Mouse (Mus musculus) thymus, postnatal 14 days (tissue): ENCODE measurements at regions not wholly inside any gene's neighbourhood (a gene's known extent, or its start where the extent isn't known, plus 50 kb on each side); places are given as distances from the start of the nearest gene placed in this dataset.
"Not testable (repeated sequence)": the region's sequence is repeated elsewhere in the genome, so short reads cannot be mapped to it uniquely, and the experiment has no call there.

ENCODE experiments used
- DNase-seq: peaks from one replicate; pipeline ENCODE4 v3.0.0; 2021

- DNase-seq, result no peak
Measured at GRCm38 (mm10) chr16:12703818-12704590, 405.5 kb upstream of the Ercc4 start.

DNA sequence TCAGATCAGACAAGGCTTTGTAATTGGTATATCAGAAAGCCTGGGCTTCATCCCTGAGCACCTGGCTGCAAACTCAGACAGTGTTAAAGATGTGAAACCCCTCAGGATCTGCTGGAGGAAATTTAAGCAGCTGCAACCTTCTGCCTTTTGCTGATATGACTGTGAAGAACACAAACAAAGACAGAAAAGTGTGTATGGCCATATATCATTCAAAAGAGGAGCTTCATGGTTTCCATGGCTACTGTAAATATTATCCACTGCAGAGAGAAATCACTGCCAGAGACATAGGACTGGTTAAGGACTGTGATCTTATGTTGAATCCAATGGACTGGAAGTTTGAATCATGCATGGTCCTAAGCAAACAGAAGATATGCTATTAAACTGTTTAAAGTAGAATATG, 402.6 kb upstream of the Ercc4 start:
- DNase-seq, result no peak

GRCm38 (mm10) chr16:12721368-12721767, 388.1 kb upstream of the Ercc4 start:
- not testable (repeated sequence) for DNase-seq

DNA sequence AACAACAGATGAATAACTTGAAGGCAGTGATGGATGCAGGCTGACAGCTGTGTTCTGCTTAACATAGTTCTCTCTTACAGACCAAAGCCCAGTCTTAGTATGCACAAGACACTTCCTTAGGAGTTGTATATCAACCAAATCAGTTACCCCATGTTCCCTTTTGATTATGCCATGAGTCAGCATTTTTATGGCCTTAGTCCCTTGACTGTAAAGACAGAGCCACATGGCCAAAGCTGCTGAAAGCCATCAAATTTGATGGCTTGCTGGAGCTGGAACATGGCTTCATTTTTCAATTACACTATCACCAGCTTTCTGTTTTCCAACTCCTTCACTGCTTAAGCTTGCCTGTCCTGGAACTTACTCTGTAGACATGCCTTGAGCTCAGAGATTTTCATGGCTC, 383.4 kb upstream of the Ercc4 start:
- DNase-seq, result no peak

GRCm38 (mm10) chr16:12730167-12730730, 379.2 kb upstream of the Ercc4 start:
- not testable (repeated sequence) for DNase-seq

GRCm38 (mm10) chr16:12731588-12731987, 377.9 kb upstream of the Ercc4 start:
- no peak for DNase-seq

DNA sequence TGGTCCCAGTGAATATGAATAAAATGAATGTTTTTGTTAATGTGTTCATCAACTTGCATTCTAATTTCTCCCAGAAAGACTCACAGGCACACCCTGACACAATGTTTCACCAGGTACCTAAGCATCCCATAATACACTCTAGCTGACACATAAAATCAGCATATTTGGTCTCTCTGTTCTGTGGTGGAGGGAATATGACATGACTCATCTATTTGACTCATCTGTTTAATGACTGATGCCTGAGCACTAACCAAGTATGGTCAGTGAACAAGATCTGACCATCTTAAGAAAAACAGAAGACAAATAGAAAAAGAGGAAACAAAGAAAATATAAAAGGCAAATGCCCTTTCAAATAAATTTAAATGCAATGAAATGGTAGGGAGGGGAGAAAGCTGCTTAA, 367.0 kb upstream of the Ercc4 start:
- DNase-seq, result no peak

DNA sequence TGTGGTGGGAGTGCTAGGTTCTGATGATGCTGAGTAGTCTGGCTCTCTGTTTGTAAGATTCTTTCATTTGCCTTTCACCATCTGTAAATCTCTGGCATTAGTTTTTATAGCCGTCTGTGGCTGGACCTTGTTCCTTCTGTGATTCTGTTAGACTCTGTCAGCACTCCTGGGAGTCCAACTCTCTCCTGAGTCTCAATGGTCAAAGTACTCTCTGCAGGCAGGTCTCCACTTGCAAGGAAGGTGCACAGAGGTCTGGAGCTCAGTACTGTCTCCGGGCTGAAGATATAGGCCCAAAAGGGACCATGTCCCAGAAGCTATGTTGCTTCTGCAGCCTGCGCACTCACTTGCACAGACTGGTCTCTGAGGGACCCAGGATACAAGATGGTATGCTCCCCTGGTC, 356.3 kb upstream of the Ercc4 start:
- DNase-seq, result no peak

DNA sequence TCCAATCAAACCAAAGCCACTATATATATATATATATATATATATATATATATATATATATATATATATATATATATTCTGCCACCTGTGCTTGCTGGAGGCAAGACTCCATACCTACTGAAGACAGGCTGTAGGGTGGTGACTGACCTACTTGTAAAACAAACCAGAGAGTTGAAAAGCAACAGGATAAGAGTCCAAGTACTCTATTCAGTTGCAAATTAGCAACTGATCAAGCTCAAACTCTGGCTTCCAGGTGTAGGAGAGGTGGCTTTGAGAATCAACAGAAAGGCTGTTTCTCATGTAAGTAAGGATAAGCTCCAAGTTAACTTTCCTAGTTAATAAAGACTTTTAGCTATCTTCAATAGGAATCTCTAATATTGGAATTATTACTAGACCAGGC, 355.1 kb upstream of the Ercc4 start:
- DNase-seq, result no peak

DNA sequence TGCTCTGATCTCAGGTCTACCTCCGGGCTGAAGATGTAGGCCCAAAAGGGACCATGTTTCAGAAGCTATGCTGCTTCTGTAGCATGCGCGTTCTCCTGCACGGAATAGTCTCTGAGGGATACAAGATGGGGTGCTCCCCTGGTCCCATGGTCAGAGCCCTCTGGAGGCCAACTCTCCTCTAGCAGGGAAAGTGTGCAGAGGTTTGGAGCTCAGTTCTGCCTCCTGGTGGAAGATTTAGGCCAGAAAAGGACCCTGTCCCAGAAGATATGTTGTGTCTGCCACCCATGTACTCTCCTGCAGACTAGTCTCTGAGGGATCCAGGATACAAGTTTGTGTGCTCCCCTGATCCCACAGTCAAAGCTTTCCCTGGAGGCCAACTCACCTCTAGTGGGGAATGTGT, 350.9 kb upstream of the Ercc4 start:
- no peak for DNase-seq

DNA sequence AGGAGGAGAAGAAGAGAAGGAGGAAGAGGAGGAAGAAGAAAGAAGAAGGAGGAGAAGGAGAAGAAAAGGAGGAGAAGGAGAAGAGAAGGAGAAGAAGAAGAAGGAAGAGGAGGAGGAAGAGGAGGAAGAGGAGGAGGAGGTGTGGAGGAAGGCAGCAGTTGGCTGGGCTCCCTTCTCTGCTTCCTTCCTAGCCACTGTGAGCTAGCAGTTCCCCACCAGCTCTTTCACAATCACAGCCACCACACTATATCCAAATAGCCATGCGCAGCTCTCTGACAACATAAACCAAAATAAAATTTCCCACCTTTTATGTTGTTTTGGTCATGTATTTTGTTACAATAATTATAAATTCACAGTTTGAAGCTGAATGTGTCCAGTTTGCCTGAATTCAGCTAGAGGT, 345.3 kb upstream of the Ercc4 start:
- no peak for DNase-seq

- no peak for DNase-seq
Measured at GRCm38 (mm10) chr16:12764608-12765007, 344.9 kb upstream of the Ercc4 start.

DNA sequence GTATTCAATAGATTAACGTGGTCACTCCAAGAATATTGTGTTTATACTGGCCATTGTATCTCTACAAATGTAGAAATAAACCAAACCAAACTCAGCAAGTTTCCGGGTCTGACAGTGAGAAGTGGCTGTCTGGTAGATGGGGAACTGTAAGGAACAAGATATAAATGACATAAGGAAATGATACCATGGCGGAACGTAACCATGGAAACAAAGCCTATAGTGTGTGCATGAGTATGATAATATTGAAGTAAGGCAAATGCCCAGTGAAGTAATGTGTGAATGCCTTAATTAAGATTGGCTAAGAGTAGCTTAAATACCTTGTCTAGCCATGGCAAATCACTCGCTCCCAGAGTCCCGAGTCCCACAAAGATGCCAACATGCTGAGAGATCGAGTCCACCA, 342.6 kb upstream of the Ercc4 start:
- no peak for DNase-seq

DNA sequence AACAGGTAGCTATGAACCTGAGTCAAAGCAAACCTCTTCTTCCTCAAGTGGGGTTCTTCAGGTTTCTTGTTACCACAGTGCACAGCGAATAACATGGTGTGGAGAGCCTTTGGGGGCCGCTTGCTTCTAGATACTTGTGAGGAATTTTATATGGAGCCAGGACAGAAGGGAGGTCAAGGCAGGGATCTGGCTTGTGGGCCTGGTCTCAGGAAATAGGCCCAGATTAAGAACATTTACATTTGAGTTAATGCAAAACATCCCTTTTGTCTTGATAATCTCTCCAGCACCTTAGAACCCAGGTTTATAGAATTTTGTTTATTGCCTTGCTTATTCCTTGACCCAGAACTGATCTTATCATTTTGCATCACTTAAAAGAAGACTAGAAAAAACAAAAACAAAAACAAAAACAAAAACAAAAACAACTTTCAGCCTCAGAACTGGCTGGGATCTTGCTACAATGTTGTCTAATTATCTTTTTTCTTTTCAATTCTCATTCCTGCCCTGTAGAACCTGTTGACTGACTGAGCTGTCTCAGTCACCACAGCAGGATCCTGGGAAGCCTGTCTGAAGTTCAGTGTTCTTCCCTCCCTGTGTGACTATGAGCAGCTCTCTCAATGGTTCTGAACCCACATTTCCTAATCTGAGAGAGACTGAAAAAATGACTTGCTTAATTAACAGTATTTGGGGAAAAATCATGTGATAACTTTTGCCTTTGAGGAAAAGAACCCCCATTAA, 341.2 kb upstream of the Ercc4 start:
- no peak for DNase-seq

DNA sequence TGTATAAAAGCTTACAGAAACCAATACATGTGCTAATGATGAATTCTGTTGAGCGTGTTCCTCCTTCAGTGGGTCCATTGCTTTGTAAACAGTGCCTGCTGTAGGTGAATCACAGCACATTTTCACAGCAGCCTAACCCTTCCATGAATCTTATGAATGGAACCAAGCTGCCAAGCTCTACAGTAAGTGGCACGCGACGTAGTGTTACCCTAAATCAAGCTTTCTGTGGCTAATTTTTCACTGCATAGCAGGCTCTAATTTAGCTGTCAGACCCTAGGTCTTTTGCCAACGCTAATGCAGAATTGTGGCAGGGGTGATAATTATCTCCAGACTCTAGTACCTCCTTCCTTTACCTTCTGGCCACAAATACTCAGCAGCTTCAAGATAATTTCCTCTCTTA, 339.0 kb upstream of the Ercc4 start:
- no peak for DNase-seq

DNA sequence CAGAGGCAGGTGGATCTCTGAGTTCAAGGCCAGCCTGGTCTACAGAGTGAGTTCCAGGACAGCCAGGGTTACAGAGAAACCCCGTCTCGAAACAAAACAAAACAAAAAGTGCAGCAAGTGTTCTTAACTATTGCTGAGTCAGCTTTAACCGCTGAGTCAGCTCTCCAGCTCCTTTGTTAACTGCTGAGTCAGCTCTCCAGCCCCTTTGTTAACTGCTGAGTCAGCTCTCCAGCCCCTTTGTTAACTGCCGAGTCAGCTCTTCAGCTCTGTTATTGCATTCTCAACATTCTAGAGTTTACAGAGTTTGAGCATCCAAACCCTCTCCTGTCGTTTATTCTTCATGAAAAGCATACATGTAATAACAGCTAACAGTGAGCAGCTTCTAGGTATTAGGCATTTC, 336.9 kb upstream of the Ercc4 start:
- no peak for DNase-seq

DNA sequence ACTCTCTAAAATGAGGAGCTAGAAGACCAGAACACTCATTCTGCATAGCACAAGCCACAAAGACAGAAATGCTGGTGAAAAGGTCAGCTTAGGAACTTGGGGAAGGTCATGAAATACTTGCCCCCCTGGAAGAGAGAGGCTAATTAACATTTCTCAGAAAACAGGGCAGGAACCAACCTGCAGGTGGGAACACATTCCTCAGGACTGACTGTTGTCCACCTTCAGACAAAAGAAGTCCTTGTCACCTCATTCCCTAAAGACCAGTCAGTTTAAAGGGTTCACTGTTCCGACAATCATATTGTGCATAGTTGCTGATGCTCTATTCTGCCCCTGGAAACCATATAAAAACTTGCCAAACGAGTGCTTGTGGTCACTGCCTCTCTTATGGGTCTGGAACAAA, 333.6 kb upstream of the Ercc4 start:
- no peak for DNase-seq

GRCm38 (mm10) chr16:12779079-12779478, 330.4 kb upstream of the Ercc4 start:
- DNase-seq, result no peak

DNA sequence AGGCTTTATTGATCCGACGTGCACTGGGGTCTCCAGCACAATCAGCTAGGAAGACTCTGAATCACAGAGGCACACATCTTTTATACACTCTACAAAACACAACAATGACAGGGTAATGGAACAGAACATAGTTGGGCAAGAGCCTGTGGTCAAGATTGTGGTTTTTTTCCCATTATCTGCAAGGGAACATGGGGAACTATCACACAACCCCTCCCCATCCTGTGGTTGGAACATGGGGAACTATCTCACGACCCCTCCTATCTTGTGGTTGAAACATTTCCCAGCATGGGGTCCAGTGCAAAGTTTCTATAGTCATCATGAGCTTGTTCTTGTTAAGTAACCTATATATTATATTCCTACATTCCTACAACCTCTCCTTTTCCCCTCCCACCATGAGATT, 328.8 kb upstream of the Ercc4 start:
- DNase-seq, result no peak

DNA sequence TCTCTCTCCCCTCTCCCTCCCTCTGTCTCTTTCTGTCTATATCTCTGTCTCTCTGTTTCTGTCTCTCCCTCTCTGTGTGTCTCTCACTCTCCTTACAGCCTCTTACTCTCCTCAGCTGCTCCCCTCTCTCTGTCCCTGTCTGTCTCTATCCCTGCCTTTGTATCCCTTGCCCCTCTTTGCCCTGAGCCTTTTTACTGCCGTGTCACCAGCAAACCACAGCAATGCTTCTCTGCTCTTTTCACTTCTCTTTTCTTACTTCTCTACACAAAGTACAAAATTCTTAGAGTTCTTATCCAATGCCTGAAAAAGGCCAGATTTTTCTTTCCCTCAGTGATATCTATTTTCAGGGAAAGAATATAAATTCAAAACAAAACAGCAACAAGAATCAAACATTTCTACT, 323.7 kb upstream of the Ercc4 start:
- DNase-seq, result no peak

GRCm38 (mm10) chr16:12798523-12798922, 311.0 kb upstream of the Ercc4 start:
- DNase-seq, result no peak

DNA sequence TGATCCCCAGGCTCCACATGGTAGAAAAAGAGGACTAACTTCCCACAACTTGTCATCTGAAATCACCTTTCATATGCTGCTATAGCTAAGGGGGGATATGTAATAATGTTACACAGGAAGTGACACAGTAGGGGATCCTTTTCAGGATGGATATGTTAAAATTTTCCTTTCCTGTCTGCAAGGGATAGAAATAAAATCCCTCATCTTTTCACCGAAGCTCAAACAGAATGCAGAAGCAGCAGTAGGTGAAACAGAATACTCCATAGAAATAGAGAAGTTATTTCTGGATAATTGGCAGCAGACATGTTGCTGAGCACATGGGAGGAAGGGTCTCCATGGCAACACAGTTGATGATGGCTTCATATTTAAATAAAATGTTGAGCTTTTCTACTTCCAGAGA, 309.3 kb upstream of the Ercc4 start:
- DNase-seq, result no peak

DNA sequence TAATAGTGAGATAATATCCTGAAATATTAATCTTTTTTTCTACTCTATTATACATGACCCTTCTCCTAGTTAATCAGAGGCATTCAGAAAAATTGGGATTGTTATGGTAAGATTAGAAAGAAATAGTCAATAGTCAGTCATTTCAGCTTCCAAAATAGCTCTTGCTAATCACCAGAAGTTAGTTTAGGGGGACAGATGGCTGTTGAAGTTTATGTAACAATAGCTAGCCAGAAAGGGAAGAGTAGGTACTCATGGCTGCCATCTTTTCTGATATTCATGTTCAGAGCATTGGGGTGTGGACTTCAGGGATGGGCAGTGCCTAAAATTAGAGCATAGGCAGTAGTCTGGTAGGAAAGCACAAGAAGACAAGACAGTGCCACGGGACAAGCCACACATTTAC, 306.8 kb upstream of the Ercc4 start:
- no peak for DNase-seq

GRCm38 (mm10) chr16:12807351-12807871, 302.1 kb upstream of the Ercc4 start:
- DNase-seq, result no peak
